Mouse (Mus musculus) kidney, embryonic 16.5 days (tissue): ENCODE measurements around the gene Pcna. TPM values are rescaled to one million over a fixed set of nuclear protein-coding genes. Genes with fewer than 3 reads are reported as not detected.

Experiments
- ATAC-seq: fragments of 200-750 bp; cut with Nextera tagmentation; 2 replicates; pipeline ENCODE4 v1.8.0; 2017; ENCODE audit warnings: moderate TSS enrichment; ENCODE audit not compliant: low FRiP score, low TSS enrichment
- H3K27ac ChIP-seq: fragments of 300-500 bp; sonication (generic); 2 replicates; pipeline ENCODE4 v1.5.1; 2014; ENCODE audit warnings: low read length
- H3K27me3 ChIP-seq: fragments of 300-500 bp; sonication (generic); 2 replicates; pipeline ENCODE4 v1.6.1; 2014; ENCODE audit warnings: low read length, control low read depth, mixed read lengths; ENCODE audit not compliant: insufficient read depth
- H3K36me3 ChIP-seq: fragments of 300-500 bp; sonication (generic); 2 replicates; pipeline ENCODE4 v1.6.1; 2014; ENCODE audit warnings: low read length, control low read depth, mixed read lengths; ENCODE audit not compliant: insufficient read depth
- H3K4me1 ChIP-seq: fragments of 300-500 bp; sonication (generic); 2 replicates; pipeline ENCODE4 v1.6.1; 2014; ENCODE audit warnings: low read length, control low read depth, mixed read lengths; ENCODE audit not compliant: insufficient read depth
- H3K4me2 ChIP-seq: fragments of 300-500 bp; sonication (generic); replicated peaks from 2 replicates; pipeline ENCODE4 v1.6.1; 2014; ENCODE audit warnings: low read depth, low read length
- H3K4me3 ChIP-seq: fragments of 300-500 bp; sonication (generic); 2 replicates; pipeline ENCODE4 v1.5.1; 2014; ENCODE audit warnings: mild to moderate bottlenecking, low read length
- H3K9ac ChIP-seq: fragments of 300-500 bp; sonication (generic); replicated peaks from 2 replicates; pipeline ENCODE4 v1.6.1; 2014; ENCODE audit warnings: low read length
- H3K9me3 ChIP-seq: fragments of 300-500 bp; sonication (generic); 2 replicates; pipeline ENCODE4 v1.6.1; 2016; ENCODE audit warnings: low read length, control low read depth
- WGBS: fragments of 180-500 bp; shearing (Covaris S2); extraction: QIAGEN DNeasy Blood & Tissue Kit; methylation state at CpG from one replicate; pipeline ENCODE4 v1.1.7; 2014; 5-methylcytosine and 5-hydroxymethylcytosine counted together
- polyA plus RNA-seq: library from polyadenylated mRNA; unstranded; fragments of >200 nt; fragmentation: Nextera tagmentation; extraction: Ambion mirVana; gene quantifications from 2 replicates; pipeline ENCODE4 v1.2.1, GENCODE M21; 2015

Pcna gene
- polyA plus RNA-seq, 1 experiment from 2014 or later = 265 TPM

GRCm38 (mm10) chr2:132210806-132211312 lies 42.3 kb downstream of the Pcna start:
- Histone ChIP-seq H3K9ac (no peak overlapping the region), H3K27me3 (no peaks in the 10 kb centered on the region), H3K4me1 (no peaks in the 10 kb centered on the region), H3K4me3 (no peak overlapping the region), H3K9me3 (no peaks in the 10 kb centered on the region), H3K36me3 (no peaks in the 10 kb centered on the region), H3K27ac (no peak overlapping the region), H3K4me2 (no peak overlapping the region)
- WGBS = 86% methylated on average over 9 of the region's 9 CpGs
- no peak for ATAC-seq

- Histone ChIP-seq H3K36me3 (no peaks in the 10 kb centered on the region), H3K4me3 (no peak overlapping the region), H3K27ac (no peak overlapping the region), H3K9ac (no peak overlapping the region), H3K9me3 (no peaks in the 10 kb centered on the region), H3K27me3 (no peaks in the 10 kb centered on the region), H3K4me2 (no peak overlapping the region), H3K4me1 (no peaks in the 10 kb centered on the region)
- ATAC-seq = no peak
- WGBS = 84% methylated on average over 8 of the region's 8 CpGs
These were observed 44.8 kb downstream of the Pcna start for GRCm38 (mm10) chr2:132208246-132208881.

GRCm38 (mm10) chr2:132206316-132206881 lies 46.7 kb downstream of the Pcna start:
- no peak overlapping the region for H3K9ac ChIP-seq
- WGBS = 89% methylated on average over 16 of the region's 16 CpGs
- no peak overlapping the region for H3K27ac ChIP-seq
- H3K4me2 ChIP-seq = no peak overlapping the region
- ATAC-seq = no peak
- H3K36me3 ChIP-seq = no peaks in the 10 kb centered on the region
- H3K4me3 ChIP-seq = no peak overlapping the region
- H3K27me3 ChIP-seq = no peaks in the 10 kb centered on the region
- H3K9me3 ChIP-seq = no peaks in the 10 kb centered on the region
- no peaks in the 10 kb centered on the region for H3K4me1 ChIP-seq

DNA sequence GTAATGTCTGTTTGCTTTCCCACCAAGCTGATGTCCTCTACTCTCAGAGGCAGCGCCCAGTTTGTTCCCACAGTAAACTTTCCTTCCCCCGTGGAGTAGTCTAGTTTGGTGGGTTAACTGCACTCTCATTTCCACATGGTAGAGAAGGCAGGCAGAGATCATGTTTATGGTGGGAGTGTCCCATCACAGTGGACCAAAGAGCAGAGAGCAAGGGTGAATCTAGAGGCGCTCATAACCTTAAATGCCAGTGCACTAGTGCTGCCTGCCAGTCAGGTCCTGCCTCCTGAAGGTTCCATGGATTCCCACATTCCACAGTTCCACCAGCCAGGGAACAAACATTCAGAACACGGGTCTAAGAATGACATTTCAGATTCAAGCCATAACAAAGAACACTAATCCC lies 47.6 kb downstream of the Pcna start:
- Histone ChIP-seq H3K9ac (no peak overlapping the region), H3K4me1 (no peaks in the 10 kb centered on the region), H3K9me3 (no peaks in the 10 kb centered on the region), H3K36me3 (no peaks in the 10 kb centered on the region), H3K4me2 (no peak overlapping the region), H3K27me3 (no peaks in the 10 kb centered on the region), H3K4me3 (no peak overlapping the region), H3K27ac (no peak overlapping the region)
- 66% methylated on average over 4 of the region's 4 CpGs for WGBS
- ATAC-seq = no peak

- no peak for ATAC-seq
- no peaks in the 10 kb centered on the region for H3K4me1 ChIP-seq
- WGBS = 68% methylated on average over 3 of the region's 3 CpGs
- H3K27ac ChIP-seq = no peak overlapping the region
- H3K27me3 ChIP-seq = no peaks in the 10 kb centered on the region
- H3K36me3 ChIP-seq = no peaks in the 10 kb centered on the region
- H3K4me2 ChIP-seq = no peak overlapping the region
- H3K9me3 ChIP-seq = no peaks in the 10 kb centered on the region
- H3K9ac ChIP-seq = no peak overlapping the region
- H3K4me3 ChIP-seq = no peak overlapping the region
These were observed 49.3 kb downstream of the Pcna start for GRCm38 (mm10) chr2:132203773-132204172.

GRCm38 (mm10) chr2:132203186-132203585 lies 49.9 kb downstream of the Pcna start:
- no peak overlapping the region for H3K4me2 ChIP-seq
- no peak for ATAC-seq
- H3K27ac ChIP-seq = no peak overlapping the region
- H3K27me3 ChIP-seq = no peaks in the 10 kb centered on the region
- H3K36me3 ChIP-seq = no peaks in the 10 kb centered on the region
- H3K4me3 ChIP-seq = no peak overlapping the region
- H3K4me1 ChIP-seq = no peaks in the 10 kb centered on the region
- WGBS = 74% methylated on average over 3 of the region's 3 CpGs
- no peaks in the 10 kb centered on the region for H3K9me3 ChIP-seq
- no peak overlapping the region for H3K9ac ChIP-seq

Other genes with a start within 250 kb of the Pcna start
- gene Rassf2, start 223.1 kb downstream of the Pcna start, polyA plus RNA-seq = 8.1 and 9.1 TPM in 2 replicates
- 15.2 and 17.7 TPM in 2 replicates for gene Slc23a2, start 108.2 kb downstream of the Pcna start, polyA plus RNA-seq
- gene Tmem230, start 5.5 kb downstream of the Pcna start, polyA plus RNA-seq = 49.8 and 50.1 TPM in 2 replicates
- 26.6 and 28.1 TPM in 2 replicates for gene Cds2, start 9.8 kb upstream of the Pcna start, polyA plus RNA-seq
- 0.10 and 0.30 TPM in 2 replicates for gene Prokr2, start 132.1 kb upstream of the Pcna start, polyA plus RNA-seq